Comparison of ENCODE assay signal across 8 mouse cellular contexts in genomic region chr6:137734460-137734845, GRCm38 (mm10). TPM values are rescaled to one million over a fixed set of nuclear protein-coding genes. Genes with fewer than 3 reads are reported as not detected.
A peak's percentile ranks its signal among the peaks of the same experiment; 100 is the strongest.
DNase-seq lines count a peak whose midpoint lies in the region; ATAC-seq lines count a peak whose summit lies in the region.

No protein-coding gene starts in this region.

- peak overlapping the region; percentile 90 for H3K9ac ChIP-seq in heart, embryonic 11.5 days (ENCODE audit: low read depth, low read length)
- H3K9ac ChIP-seq in heart, embryonic 16.5 days (ENCODE audit: low read length), result peak overlapping the region; percentile 87
- peak overlapping the region; percentile 86 for H3K9ac ChIP-seq in liver, embryonic 12.5 days
- no peak overlapping the region for H3K9ac ChIP-seq in stomach, embryonic 14.5 days (replicated peaks; ENCODE audit: low read depth, low read length)

- no peaks in the 10 kb centered on the region for H3K27me3 ChIP-seq in heart, embryonic 11.5 days (ENCODE audit: control insufficient read depth, insufficient read depth, low read length)
- H3K27me3 ChIP-seq in heart, embryonic 16.5 days (ENCODE audit: control insufficient read depth, insufficient read depth, low read length), result no peaks in the 10 kb centered on the region; the same call in 1 of the 2 replicates
- peaks cover 10% of the 10 kb centered on the region; the same call in 1 of the 2 replicates for H3K27me3 ChIP-seq in liver, embryonic 12.5 days (replicated peaks)
- H3K27me3 ChIP-seq in stomach, embryonic 14.5 days (ENCODE audit: control insufficient read depth, insufficient read depth, low read length), result no peaks in the 10 kb centered on the region

- peak overlapping the region; percentile 84 for H3K4me3 ChIP-seq in heart, embryonic 11.5 days (ENCODE audit: low read depth, low read length)
- peak overlapping the region; percentile 67 for H3K4me3 ChIP-seq in brown adipose tissue, adult 24 weeks (ENCODE audit: insufficient read depth, low read depth, low read length)
- H3K4me3 ChIP-seq in heart, embryonic 16.5 days (ENCODE audit: low read length), result peak overlapping the region; percentile 82
- peak overlapping the region; percentile 80 for H3K4me3 ChIP-seq in liver, embryonic 12.5 days
- H3K4me3 ChIP-seq in stomach, embryonic 14.5 days (ENCODE audit: low read depth, low read length), result peak overlapping the region; percentile 80

- H3K4me2 ChIP-seq in heart, embryonic 11.5 days, result peak overlapping the region; percentile 79
- peak overlapping the region; percentile 88 for H3K4me2 ChIP-seq in heart, embryonic 16.5 days (ENCODE audit: low read depth, low read length)
- H3K4me2 ChIP-seq in liver, embryonic 12.5 days, result peak overlapping the region; percentile 87
- H3K4me2 ChIP-seq in stomach, embryonic 14.5 days (replicated peaks; ENCODE audit: low read depth, low read length), result peak overlapping the region; percentile 83

- peaks cover 9% of the 10 kb centered on the region for H3K4me1 ChIP-seq in heart, embryonic 11.5 days (ENCODE audit: control insufficient read depth, insufficient read depth, low read length)
- H3K4me1 ChIP-seq in brown adipose tissue, adult 24 weeks (ENCODE audit: control insufficient read depth, insufficient read depth, insufficient read length, low read length), result peaks cover 8% of the 10 kb centered on the region; the same call in 1 of the 2 replicates
- peaks cover 19% of the 10 kb centered on the region for H3K4me1 ChIP-seq in heart, embryonic 16.5 days (ENCODE audit: control insufficient read depth, insufficient read depth, low read length)
- H3K4me1 ChIP-seq in liver, embryonic 12.5 days, result peaks cover 25% of the 10 kb centered on the region
- H3K4me1 ChIP-seq in stomach, embryonic 14.5 days (ENCODE audit: control insufficient read depth, insufficient read depth, low read length), result peaks cover 7% of the 10 kb centered on the region

- intact Hi-C loops in heart, postnatal 25 days (cut with DNase I), result loop anchor here (10.0 kb wide), 1 partner anchor 930 kb away; the partner anchor contains the start of genes H2afj and Hist4h4

- peak; percentile 52 for ATAC-seq in heart, embryonic 11.5 days (replicated peaks; ENCODE audit: insufficient number of reproducible peaks, low FRiP score, low TSS enrichment)
- ATAC-seq in heart, embryonic 16.5 days (replicated peaks; ENCODE audit: extremely low read depth, insufficient read depth, low FRiP score), result peak; percentile 8; the same call in 1 of the 2 replicates
- peak; percentile 39 for ATAC-seq in liver, embryonic 12.5 days
- ATAC-seq in stomach, embryonic 14.5 days (ENCODE audit: insufficient number of reproducible peaks, insufficient read depth, low FRiP score, low read depth), result peak; percentile 15; the same call in 1 of the 2 replicates

- 3% methylated on average over 7 of the region's 7 CpGs for WGBS in heart, embryonic 11.5 days (ENCODE audit: insufficient replicate concordance)
- WGBS in heart, embryonic 16.5 days, result 2% methylated on average over 7 of the region's 7 CpGs
- WGBS in liver, embryonic 12.5 days (ENCODE audit: insufficient replicate concordance), result 2% methylated on average over 7 of the region's 7 CpGs
- WGBS in stomach, embryonic 14.5 days, result 4% methylated on average over 7 of the region's 7 CpGs

- H3K9me3 ChIP-seq in heart, embryonic 11.5 days (replicated peaks; ENCODE audit: control insufficient read depth, low read length), result no peaks in the 10 kb centered on the region
- no peaks in the 10 kb centered on the region for H3K9me3 ChIP-seq in heart, embryonic 16.5 days (replicated peaks; ENCODE audit: control insufficient read depth, low read length)
- no peaks in the 10 kb centered on the region for H3K9me3 ChIP-seq in liver, embryonic 12.5 days (replicated peaks)
- no peaks in the 10 kb centered on the region for H3K9me3 ChIP-seq in stomach, embryonic 14.5 days (ENCODE audit: control insufficient read depth, low read depth, low read length)

- H3K27ac ChIP-seq in heart, embryonic 11.5 days (ENCODE audit: low read depth, low read length), result peak overlapping the region; percentile 64
- 0 out of 2 replicates have a peak overlapping the region, but pooled peaks have one; percentile 42 for H3K27ac ChIP-seq in brown adipose tissue, adult 24 weeks (replicated peaks; ENCODE audit: low read depth, low read length)
- H3K27ac ChIP-seq in heart, embryonic 16.5 days (ENCODE audit: low read length), result peak overlapping the region; percentile 67
- H3K27ac ChIP-seq in liver, embryonic 12.5 days, result peak overlapping the region; percentile 87
- peak overlapping the region; percentile 78; the same call in 1 of the 2 replicates for H3K27ac ChIP-seq in stomach, embryonic 14.5 days (ENCODE audit: low read length)

- H3K36me3 ChIP-seq in heart, embryonic 11.5 days (ENCODE audit: control insufficient read depth, insufficient read depth, low read length), result peaks cover 5% of the 10 kb centered on the region
- H3K36me3 ChIP-seq in heart, embryonic 16.5 days (ENCODE audit: control insufficient read depth, insufficient read depth), result peaks cover 3% of the 10 kb centered on the region
- peaks cover 28% of the 10 kb centered on the region for H3K36me3 ChIP-seq in liver, embryonic 12.5 days
- H3K36me3 ChIP-seq in stomach, embryonic 14.5 days (ENCODE audit: control insufficient read depth, insufficient read depth, low read length), result peaks cover 12% of the 10 kb centered on the region

- DNase-seq in heart, postnatal 25 days (ENCODE audit: low spot score), result no peak
- no peak for DNase-seq in gastrocnemius, postnatal 25 days
- DNase-seq in spleen, postnatal 14 days (ENCODE audit: low spot score in 2 of 2), result no peak

RNA-seq across cellular contexts. Expression of gene Strap, which starts 0.4 kb away (rescaled TPM):
- polyA plus RNA-seq in heart, embryonic 11.5 days (2014; fragmentation: Nextera tagmentation; extraction: Ambion mirVana), result 148 and 160 TPM in 2 replicates
- 10 to 100 TPM; 84.7 to 88.3 TPM for total RNA-seq in heart, postnatal 25 days (2021)
- polyA plus RNA-seq in brown adipose tissue, adult 24 weeks (2012; ENCODE audit: insufficient read depth, insufficient read length, missing spikeins), result 62.9 and 69.9 TPM in 2 replicates
- 106 and 125 TPM in 2 replicates for polyA plus RNA-seq in heart, embryonic 16.5 days (2015; fragmentation: Nextera tagmentation; extraction: Ambion mirVana)
- 130 and 131 TPM in 2 replicates for polyA plus RNA-seq in liver, embryonic 12.5 days (2016; fragmentation: Nextera tagmentation; extraction: Ambion mirVana)
- 160 and 162 TPM in 2 replicates for polyA plus RNA-seq in stomach, embryonic 14.5 days (2014; fragmentation: Nextera tagmentation; extraction: Ambion mirVana)
- 10 to 100 TPM; 74.4 to 78.2 TPM for total RNA-seq in gastrocnemius, postnatal 25 days (2021)

RNA-seq across cellular contexts. Expression of gene Dera, which starts 19.9 kb away (rescaled TPM):
- 62.5 and 68.5 TPM in 2 replicates for polyA plus RNA-seq in heart, embryonic 11.5 days (2014; fragmentation: Nextera tagmentation; extraction: Ambion mirVana)
- total RNA-seq in heart, postnatal 25 days (2021), result 1 to 10 TPM; 5.5 to 8.8 TPM
- 18.9 and 26.8 TPM in 2 replicates for polyA plus RNA-seq in brown adipose tissue, adult 24 weeks (2012; ENCODE audit: insufficient read depth, insufficient read length, missing spikeins)
- 40.8 and 46.2 TPM in 2 replicates for polyA plus RNA-seq in heart, embryonic 16.5 days (2015; fragmentation: Nextera tagmentation; extraction: Ambion mirVana)
- polyA plus RNA-seq in liver, embryonic 12.5 days (2016; fragmentation: Nextera tagmentation; extraction: Ambion mirVana), result 60.1 and 63.6 TPM in 2 replicates
- 50.7 and 53.5 TPM in 2 replicates for polyA plus RNA-seq in stomach, embryonic 14.5 days (2014; fragmentation: Nextera tagmentation; extraction: Ambion mirVana)
- total RNA-seq in gastrocnemius, postnatal 25 days (2021), result 10 to 100 TPM; 10.4 to 11.0 TPM
